Mouse (Mus musculus): ENCODE measurements at regions not wholly inside any gene's neighbourhood (a gene's known extent, or its start where the extent isn't known, plus 50 kb on each side); places are given as distances from the start of the nearest gene placed in this dataset.

DNA sequence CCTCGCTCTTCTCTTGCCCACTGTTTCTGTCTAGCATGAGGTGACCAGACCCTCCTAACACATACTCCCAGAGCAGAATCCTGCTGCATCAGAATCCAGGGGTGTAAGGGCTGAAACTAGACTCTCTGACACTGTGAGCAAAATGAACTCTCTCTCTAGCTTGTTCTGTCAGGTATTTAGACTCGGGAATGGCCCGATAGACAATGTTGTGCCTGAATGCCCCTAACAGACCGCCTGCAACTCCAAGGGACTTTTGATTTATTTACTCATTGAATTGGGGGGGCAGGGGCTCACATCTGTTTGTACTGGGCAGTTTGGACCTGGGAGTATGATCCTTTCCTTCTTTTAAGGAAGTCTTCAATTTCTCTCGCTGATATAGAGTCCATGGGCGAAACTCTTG is 469.3 kb upstream of the Trpc7 start:
- DNase-seq: no peak

DNA sequence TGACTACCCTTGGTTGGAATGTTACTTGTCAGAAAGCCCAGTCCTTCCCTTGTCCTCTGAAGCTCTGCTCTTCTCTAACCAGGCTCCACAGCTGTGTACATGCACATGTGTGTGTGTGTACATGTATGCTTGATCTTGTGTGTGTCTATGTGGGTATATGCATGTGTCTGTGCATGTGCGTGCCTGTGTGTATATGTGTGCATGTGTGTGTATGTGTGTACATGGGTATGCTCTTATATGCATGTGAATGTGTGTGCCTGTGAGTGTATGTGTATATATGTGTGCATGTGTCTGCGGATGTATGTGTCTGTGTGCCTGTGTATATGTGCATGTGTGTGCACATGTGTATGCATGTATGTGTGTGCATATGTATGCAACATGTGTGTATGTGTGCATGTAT is 468.6 kb upstream of the Trpc7 start:
- DNase-seq: no peak

DNA sequence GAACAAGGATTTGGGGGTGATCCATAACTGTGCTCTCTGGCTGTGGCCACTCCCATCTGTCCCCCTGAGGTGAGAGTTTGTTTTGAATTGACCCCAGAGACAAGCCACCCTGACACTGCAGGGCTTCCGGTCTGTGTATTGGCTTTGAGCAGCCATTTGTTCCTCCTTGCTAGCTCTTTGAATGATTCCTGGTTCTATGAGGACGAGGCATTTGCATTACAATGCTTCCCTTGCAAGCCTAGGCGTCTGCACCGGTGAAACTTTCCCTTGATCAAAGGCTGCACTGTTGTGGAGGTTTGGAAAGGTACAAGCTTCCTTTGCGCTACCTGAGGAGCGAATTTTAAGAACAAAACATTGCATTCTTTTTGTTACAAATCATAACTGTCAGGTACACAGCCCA is 466.8 kb upstream of the Trpc7 start:
- DNase-seq: no peak

DNA sequence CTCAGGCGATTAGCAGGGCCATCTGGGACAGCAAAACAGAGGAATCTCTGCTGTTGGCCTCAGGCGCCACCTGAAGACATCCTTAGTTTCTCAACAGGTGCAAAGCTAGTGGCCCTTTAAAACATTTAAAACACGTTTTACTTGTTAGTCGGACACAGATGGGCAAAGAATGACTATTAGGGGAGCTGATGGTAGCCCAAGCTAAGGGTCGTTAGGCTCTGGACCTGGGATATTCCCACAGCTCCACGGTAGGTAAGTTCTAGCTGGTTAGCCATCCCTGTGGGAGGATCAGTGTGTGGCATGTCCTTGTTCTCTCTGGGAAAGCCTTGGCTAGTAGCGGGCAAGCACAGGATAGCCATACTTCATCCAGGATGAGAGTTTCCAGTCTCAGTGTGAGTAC is 465.5 kb upstream of the Trpc7 start:
- DNase-seq: no peak

DNA sequence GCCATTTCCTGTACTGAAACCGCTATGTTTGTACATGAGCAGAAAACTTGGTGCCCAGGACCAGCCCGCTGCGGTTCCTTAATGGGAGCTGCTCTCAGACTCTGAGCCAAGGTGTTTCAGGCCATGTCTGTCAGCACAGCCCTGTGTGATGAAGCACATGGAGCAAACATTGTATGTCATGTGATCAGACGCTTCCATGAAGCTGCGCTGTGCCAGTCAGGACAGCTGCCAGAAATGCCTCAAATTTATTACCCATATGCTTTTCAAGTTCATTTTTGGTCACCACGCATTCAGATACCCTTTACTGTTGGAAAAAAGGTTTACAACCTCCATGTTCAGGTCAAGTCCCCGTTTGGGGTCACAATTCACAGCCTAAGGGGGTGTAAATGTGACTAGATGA is 458.8 kb upstream of the Trpc7 start:
- DNase-seq: no peak

DNA sequence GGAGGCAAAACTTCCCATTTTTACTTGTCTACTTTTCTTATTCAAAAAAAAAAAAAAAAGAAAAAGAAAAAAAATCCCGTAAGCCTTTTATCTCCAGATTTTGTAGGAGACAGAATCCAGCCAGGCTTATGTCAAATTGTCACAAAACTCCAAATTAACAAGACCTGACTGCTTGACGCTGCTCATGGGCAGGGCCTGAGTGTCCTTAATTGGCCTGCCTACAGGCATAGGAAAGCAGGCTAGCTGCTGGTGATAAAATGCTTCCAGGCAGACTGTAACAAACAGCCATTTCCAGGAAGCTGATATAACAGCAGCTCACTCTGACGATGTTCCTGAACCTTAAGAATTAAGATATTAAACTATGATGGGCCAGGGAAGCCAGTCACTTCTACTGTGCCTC is 458.2 kb upstream of the Trpc7 start:
- DNase-seq: no peak

DNA sequence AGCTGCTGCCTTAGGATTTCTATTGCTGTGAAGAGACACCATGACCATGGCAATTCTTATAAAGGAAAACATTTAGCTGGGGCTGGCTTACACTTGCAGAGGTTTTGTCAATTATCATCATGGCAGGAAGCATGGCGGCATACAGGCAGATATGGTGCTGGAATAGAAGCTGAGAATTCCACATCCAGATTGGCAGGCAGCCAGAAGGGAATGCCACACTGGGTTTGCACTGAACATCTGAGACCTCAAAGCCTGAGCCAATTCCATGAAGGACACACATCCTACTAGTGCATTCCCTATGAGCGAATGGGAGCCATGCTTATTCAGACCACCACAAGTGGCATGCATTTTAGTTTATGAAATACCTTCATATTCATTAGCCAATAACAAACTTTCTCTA is 455.0 kb upstream of the Trpc7 start:
- no peak for DNase-seq

DNA sequence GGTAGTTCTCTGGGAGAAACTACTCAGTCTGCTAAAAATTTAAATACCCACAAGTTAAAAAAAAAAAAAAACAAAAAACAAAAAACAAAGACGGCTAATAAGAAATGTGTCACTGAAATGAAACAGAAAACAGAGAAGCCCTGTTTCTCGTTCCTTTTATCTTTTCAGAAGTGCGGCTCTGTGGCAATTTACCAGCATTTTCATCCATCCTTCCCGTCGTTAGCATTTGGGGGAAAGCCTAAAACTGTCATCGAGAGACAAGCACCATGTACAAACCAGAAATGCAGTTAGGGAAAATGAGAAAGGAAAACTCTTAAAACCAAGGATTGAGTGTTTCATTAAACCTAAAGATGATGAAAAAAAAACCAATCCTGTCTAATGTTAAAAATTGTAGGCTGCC is 442.9 kb upstream of the Trpc7 start:
- DNase-seq: no peak

DNA sequence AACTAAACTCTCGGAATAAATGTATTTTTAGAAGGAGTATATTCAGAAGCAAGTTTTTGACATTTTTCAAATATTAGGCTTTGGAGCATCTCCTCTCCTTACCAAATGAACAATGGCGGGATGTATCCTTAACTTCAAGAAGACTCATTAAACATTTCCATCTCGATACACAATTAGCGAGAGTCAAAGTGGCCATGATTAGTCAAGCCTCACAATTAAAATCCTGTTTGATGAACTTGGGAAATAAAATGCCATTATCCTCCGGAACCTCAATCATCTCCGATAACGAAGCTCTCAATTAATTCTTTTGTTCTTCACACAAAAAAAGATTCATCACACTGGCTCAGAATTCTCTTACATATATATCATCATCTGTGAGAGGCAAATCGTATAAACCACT is 440.8 kb upstream of the Trpc7 start:
- no peak for DNase-seq

DNA sequence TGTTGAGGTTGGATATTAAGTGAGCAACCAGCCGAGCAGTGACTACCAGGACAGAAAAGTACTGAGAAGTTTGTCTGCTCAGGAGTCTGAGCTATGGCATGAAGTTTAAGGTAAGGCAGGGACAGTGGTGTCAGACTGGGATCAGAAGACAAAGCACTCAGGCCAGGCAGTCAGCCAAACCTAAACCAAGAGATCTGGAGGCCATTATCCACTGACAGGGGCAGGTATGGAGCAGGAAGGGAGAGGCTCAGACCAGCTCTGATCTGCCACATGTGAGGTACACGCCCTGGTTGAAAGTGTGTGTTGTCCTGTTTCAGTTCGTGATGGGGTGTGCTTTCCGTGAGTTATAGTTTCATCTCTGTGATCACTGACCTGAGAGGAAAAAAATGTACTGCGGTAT is 437.2 kb upstream of the Trpc7 start:
- no peak for DNase-seq

DNA sequence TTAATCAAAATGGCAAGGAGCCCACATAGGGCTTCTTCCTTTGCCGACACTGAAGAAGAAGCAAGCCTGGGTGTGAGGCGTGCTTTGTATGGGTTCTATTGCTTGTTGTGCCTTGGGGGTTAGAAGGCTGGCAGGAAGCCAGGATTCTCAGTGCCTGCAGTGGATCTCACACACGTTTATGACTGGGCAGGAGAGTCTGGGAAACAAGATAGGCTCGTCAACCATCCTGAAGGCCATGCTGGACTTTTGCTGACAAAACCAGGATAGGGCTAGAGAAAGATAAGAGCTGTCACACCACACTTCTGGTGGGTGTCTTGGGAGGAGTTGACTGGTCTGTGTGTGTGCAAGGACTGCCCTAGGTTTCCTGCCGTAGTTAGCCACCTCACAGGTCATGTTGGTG is 436.1 kb upstream of the Trpc7 start:
- DNase-seq: no peak

DNA sequence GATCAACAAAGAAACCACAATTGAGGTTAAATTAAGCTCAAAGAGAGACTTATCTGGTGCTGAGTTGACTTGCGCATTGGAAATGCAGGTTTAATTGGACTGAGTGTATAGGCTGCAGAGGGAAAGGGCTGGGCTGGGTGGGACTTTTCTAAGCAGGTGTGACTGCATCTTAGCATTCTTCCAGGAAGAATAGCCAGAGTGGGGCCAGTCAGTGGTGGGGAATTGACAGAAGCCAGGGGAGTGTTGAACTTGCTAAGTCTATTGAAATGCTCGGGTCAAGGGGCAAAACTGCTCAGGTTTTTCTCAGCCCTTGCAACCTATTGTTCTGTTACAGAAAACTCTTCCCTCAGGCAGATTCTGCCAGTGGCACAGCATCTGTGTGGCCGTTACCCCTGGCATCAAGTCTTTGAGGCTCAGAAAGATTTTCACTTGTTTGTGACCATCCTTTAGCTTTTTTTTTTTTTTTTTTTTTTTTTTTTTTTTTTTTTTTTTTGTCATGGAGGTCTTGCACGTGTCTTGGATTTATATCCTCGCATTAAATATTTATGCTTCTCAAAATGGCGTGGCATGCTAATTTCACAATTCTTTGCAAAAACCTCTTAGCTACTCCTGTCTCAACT is 429.6 kb upstream of the Trpc7 start:
- no peak for DNase-seq

DNA sequence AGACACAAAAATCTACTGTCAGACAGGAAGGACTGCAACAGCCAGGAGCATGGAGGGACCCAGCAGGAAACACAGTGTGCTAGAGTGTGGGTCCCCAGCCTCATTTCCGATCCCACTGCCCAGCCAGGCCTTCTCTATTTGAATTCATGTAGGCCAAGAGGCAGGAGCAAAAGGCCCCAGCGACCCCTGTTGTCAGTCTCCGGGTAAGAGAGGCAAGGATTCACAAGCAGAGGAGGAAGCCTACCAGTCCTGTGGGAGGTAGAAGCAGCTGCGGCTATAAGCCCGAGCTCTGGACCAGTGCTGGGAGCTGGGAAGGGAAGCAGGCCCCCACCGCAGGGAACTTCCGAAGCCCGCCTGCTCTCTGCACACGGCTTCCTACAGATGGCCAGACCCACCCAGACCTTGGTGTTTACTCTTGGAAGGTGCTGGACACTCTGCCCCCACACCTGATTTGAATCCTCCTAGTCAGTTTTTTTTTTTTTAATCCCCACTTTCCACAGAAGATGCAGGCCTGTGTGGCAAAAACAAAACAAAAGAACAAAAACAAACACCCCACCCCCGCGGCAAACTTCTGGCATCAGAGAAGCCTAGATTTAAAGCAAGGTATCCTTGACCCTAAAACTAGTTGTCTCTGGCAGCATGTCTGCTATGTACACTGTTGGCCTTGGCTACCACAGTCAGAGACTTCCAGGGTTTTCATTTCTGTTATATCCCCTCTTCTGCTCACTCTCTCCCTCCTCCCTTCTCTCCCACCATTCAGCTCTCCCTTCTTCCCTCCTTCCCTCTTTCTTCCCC is 420.6 kb upstream of the Trpc7 start:
- DNase-seq: no peak

DNA sequence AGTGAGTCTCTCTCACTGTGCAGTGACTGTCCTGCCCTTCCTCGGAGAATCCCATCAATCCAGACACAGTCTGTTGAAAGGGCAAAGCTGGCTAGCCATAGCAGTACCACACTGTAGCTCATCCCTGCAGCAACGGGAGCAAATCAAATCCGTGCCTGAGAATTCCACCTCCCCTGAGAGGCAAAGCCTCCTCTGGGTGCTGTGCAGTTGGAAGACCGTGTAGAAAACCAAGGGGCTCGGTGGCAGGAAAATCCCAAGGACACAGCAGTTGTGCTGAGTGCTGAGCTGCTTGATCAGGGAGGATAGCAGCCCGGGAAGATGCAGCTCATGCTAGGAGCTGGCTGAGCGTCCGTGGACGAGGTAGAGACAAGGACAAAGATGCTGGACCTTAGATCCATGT is 418.7 kb upstream of the Trpc7 start:
- DNase-seq: no peak

DNA sequence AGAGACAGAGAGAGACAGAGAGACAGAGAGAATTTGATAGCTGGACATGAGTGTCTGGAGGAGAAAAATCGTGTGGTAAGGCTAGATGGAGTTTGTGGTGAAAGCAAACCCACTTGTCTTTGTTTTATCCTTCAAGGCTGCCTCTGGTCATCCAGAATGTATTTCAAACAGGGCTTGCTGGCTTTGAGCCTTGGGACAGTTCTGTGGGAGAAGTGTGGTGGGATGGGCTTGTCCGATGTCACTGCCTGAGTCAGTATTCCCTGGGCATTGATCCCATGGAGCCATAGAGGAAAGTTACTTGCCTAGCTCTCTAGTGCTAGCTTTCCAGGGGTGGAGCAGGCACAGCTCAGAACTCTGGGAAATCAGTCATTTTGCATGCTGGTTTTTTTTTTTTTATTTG is 417.9 kb upstream of the Trpc7 start:
- DNase-seq: no peak

DNA sequence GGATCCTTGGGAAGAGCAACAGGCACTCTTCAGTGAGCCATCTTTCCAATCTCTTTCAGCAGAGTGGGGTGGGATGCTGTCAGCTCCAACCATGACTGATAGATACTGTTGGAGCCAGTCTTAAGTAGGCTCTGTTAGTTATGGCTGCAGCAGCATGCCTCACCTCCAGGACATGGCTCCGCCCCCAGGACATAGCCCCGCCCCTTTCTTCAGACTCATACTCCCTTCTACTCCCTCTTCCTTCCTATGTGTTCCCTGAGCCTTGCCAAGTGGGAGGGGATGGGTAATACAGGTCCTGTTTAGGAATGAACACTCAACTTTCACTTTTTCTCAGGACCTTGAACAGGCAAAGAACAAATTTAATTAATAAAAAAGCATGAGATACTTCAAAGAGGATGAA is 415.4 kb upstream of the Trpc7 start:
- no peak for DNase-seq

DNA sequence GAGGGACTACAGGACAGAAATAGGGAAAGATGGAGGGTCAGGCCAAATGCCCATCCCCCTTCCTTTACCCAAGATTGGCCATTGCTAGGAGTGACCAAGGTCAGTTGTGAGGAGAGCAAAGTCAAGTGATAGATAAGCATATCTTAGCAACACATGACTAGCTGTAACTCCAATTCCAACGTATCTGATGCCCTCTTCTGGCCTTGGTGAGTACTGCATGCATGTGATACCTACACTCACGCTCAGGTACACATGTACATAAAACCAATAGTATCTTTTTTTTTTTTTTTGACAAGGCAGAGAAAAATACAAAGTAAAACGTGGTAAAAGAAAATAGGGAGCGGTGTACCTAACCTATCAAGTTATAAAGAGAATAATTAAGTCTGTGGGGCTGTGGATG is 413.8 kb upstream of the Trpc7 start:
- no peak for DNase-seq

DNA sequence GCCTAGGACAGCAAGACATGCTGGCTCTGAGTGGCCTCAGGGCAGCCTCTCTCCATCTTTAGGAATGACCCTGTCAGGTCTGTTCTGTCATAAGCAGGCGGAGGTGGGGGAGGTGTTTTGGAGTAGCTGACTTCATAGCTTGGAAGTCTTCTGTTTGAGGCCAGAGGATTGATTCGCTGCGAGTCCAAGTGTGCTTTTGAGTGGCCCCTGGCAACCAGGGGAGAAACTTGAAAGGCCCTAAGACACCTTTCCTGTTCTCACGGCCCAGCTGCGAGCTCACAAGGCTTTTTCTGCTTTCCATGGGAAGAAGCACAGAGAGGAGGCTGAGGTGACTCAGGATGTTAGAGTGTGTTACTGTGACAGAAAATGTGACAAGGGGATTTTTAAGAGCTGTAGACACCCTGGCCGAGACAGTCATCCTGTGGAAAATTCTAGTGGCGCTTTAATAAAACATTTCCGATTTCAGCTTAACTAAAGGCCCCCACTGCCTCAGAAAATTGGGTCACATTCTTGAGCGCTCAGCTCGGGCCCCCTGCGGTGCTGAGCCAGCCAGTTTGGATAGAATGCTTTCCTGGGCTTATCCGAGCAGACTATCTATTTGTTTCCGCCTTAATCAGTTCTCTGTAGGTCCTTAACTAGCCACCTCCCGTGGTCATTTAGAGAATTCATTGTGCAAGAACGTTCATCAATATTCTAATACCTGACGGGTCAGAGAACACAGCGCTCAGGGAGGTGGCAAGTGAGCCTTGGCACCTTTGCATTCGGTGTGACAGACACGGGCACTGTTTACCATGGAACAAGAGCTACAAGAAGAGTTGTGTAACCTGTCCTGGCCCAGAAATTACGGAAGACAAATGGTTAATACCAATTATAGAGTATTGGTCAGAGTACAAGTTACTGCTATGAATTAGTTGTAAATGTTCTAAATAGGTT is 412.4 kb upstream of the Trpc7 start:
- DNase-seq: no peak

DNA sequence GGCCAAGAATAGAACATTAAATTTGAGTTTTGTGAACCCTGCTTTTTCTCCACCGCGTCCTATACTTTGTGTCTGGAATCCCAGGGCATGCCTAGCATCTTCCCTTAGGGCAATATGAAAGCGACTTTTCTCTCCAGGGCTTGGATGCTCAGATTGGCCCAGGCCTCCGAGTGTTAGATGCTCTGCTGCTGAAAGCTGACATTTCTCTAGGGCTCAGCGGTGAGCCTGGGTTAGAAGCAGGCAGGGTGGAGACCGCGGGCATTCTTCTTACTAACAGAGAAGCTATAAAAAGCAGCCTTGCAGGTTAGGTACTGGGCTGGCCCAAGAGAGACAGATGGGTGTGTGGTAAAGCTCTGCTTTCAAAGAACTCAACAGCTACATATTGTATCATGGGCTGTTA is 409.8 kb upstream of the Trpc7 start:
- DNase-seq: no peak

DNA sequence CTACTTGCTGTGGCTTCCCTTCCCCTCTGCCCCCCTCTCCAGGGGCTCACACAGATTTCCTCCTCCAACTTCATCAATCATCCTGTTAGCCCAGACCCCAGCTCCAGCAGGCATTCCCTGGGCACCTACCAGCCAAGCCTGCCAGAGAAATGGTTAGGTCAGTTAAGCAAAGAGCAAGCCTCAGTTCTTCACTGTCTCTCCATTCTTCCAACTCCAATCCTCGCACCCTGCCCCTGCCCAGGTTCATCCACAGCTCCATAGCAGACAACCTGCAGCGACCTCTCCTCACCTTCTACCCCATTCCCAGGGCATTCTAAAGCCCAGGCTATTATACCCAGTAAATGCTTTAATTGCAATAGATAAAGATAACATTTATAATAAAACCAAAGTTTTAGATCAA is 408.0 kb upstream of the Trpc7 start:
- no peak for DNase-seq

DNA sequence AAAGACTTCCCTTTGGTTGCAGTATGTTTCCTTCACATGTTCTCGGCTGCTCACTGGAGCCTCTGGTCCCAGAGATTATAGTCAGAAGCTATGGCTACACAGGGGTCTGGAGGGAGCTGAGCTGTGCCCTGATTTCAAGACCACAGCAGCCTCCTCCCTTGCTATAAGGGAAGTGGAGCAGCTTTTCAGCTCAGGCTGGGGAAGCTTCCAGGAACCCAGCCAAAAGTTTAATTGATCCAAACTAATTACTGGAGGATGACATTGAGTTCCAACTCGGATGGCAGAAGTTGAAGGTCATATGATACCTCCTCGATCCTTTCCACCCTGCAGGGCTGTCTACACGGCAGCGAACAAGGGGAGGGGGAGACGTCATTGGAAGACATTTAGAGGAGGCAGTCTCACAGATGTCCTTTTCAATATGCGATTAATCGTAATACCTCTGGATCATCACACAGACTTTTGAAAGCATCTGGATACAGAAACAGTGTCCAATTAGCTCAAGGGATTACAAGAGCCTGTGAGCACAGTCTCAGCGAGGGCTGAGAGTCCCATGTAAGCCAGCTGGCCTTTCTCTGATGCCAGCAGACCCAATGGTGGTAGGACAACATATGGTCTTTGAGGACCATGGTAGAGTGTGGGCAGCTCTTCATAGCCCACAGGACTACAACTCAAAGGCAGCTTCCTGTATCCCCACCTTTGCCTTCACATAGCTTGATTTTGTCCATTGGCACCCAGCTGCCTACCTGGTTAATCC is 396.1 kb upstream of the Trpc7 start:
- DNase-seq: no peak

DNA sequence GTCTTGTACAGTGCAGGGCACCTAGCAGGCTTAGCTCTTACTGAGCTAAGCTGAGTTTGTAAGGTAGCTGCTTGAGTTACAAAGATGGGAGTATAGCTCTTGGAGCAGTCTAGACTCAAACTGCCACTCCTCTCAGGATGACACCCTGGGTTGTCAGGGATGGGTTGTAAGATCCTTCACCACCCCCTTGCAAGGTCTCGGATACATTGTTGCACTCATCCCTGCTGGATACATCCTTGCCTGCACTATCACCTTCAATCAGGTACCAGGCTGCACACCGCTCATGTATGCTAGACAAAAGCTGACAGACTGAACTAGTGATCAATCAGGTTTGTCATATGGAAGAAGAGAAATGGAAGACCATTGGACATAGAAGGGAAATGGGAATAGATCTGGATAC is 390.4 kb upstream of the Trpc7 start:
- DNase-seq: no peak

DNA sequence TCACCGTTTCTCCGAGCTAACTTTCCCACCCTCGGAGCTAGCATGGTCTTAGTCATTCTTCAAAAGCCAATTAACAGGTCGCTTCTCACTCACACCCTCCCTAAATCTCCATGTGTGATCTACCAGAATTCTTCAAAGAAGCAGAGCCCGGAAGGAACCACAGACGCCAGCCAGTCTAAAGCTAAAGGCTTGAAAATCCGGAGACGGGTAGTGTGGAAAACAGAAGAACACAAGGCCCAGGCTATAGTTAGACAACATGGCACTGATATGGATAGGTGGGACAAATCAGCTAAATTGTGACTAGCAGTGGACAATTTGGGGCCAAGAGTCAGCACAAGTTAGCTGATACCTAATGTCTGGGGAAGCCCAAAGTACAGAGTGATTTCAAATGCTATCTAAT is 387.0 kb upstream of the Trpc7 start:
- DNase-seq: no peak

Data from right cerebral cortex, postnatal 14 days (tissue).